Mouse (Mus musculus): ENCODE results near the gene Fry.
A peak's percentile ranks its signal among the peaks of the same experiment; 100 is the strongest.

Gene Fry

DNA sequence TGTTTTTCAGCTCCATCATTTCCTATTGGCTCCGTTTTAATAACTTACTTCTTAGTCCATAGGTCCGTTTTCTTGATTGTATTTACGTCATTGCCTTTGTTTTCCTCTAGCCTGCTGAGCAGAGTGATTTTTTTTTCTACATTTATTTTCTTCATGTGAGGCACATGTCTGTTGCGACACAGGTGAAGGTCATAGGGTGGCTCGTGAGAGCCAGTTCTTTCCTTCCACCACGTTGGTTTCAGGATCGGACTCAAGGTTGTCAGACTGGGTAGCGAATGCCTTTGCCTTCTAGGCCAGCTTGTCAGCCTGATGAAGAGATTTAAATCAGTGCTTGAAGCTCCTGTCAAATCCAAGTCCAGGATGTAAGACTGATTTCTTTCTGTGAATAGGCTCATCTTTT, 101.0 kb downstream of the Fry start:
- no peak for DNase-seq (ENCODE audit: low read depth in 2 of 2, low spot score in 2 of 2)

GRCm38 (mm10) chr5:150220333-150220732, 101.9 kb downstream of the Fry start:
- peak in 1 of 2 experiments; percentile 12 for DNase-seq (ENCODE audit: low read depth in 2 of 2, low spot score in 2 of 2)

- DNase-seq (ENCODE audit: low read depth in 2 of 2, low spot score in 2 of 2): no peak
Observed at GRCm38 (mm10) chr5:150221806-150222205, 103.4 kb downstream of the Fry start.

DNA sequence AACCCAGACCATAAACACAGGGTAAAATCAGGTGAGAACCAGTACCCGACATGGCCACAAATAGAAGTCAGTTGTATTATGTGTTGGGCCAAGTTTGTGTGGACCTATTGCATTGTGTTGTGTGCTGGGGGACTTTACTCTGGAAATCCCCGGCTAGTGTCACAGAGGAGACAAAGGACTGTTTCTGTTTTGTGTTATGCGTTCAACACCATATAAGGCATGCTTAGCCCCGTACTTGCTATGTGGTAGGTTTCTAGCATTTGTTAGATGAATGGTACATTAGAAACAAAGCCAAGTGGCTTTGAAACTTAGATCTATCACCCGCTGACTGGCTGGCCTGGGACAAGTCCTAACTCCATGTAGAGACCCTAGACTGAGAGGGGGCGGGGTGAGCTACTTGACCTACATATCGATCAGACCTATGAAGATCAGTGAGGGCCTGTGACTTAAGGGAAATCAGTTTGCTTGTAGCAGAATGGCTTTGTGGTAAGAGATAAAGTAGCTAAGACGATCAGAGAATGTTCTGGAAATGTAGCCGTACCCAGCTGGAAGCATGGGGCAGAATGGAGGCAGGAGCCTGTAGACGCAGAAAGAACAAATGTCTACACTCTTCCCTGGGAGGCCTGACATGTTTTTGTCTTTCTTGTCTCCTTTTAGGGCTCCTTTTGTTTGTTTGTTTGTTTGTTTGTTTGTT, 105.2 kb downstream of the Fry start:
- no peak for DNase-seq (ENCODE audit: low read depth in 2 of 2, low spot score in 2 of 2)

GRCm38 (mm10) chr5:150229086-150229485, 110.6 kb downstream of the Fry start:
- DNase-seq (ENCODE audit: low read depth in 2 of 2, low spot score in 2 of 2): no peak

DNA sequence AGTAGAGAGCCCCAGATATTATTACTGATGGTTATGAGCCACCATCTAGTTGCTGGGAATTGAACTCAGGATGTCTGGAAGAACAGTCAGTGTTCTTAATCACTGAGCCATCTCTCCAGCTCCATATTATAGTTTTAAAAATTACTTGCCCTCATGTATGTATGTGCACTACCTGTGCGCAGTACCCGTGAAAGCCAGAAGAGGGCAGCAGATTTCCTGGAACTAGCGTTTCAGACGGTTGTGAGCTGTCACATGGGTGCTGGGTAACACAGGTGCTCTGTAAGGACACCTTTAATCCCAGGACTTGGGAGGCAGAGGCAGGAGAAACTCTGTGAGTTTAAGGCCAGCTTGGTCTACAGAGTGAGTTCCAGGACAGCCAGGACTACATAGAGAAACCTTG, 111.3 kb downstream of the Fry start:
- no peak for DNase-seq (ENCODE audit: low read depth in 2 of 2, low spot score in 2 of 2)

GRCm38 (mm10) chr5:150232159-150233150, 114.0 kb downstream of the Fry start:
- peak in 1 of 2 experiments; percentile 4 for DNase-seq (ENCODE audit: low read depth in 2 of 2, low spot score in 2 of 2)

DNA sequence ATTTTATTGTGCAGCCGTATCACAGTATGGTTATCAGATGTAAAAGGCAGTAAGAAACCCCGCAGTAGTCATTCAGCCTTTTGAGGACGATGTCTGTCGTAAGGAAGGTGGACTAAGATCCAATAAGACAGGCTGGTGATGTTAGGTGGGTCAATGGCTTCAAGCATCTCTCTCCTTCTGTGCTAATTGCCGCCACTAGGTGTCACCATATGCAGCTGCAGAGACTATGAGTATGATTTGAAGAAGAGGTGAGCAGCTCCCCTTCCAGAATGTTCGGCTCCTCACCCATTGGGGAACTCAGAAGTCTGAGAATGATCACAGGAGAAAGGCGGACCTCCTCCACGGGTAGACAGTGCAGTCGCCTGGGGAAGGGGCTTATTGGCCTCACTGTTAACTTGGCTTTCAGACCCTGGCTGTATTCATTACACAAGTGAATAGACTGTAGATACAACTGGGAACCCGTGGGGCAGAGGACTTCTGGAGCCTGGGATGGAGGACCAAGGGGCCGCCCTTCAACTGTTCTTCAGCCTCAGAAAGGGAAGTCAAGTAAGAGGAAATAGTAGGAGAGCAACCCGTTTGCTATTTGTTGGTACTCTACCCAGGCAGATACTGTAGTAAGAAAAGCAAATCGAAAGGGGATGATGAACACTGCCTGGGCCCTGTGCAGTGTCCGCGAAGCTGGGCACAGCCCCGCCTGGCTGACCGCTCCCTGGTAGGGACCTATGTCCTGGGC, 114.9 kb downstream of the Fry start:
- DNase-seq (ENCODE audit: low read depth in 2 of 2, low spot score in 2 of 2): peak; percentile 4 to 31

DNA sequence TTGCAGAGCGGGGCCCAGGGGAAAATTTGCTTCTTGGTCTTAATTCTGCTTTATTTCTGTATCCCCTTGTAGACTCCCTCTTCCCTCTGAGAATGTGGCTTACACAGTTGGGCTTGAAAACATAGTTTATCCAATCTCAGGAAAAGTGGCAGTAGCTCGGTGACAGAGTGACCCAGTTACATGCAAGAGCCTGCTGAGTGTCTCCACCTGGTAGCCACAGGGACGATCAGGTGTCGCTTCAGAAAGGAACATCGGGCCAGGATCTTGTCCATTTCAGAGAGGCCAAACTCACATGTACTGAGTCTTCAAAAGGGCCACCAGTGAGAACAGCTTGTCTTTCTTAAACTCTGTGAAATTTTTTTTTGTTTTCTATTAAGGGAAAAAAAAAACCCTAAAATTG, 117.5 kb downstream of the Fry start:
- no peak for DNase-seq (ENCODE audit: low read depth in 2 of 2, low spot score in 2 of 2)

DNA sequence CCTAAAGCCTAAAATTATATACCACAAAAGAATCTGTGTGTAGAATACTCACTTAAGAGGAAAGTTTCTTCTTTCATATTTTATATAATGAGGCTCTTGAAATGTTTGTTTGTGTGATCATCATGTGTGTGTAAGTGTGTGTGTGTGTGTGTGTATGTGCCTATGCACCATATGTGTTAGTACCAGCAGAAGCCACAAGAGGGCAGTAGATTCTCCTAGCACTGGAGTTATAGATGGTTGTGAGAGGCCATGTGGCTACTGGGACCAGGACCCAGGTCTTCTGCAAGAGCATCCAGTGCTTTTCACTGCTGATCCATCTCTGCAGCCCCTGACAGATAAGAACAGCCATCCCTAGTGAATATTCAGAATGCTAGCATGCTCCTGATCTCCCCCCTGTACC, 118.2 kb downstream of the Fry start:
- DNase-seq (ENCODE audit: low read depth in 2 of 2, low spot score in 2 of 2): no peak

GRCm38 (mm10) chr5:150241638-150242037, 123.2 kb downstream of the Fry start:
- no peak for DNase-seq (ENCODE audit: low read depth in 2 of 2, low spot score in 2 of 2)

DNA sequence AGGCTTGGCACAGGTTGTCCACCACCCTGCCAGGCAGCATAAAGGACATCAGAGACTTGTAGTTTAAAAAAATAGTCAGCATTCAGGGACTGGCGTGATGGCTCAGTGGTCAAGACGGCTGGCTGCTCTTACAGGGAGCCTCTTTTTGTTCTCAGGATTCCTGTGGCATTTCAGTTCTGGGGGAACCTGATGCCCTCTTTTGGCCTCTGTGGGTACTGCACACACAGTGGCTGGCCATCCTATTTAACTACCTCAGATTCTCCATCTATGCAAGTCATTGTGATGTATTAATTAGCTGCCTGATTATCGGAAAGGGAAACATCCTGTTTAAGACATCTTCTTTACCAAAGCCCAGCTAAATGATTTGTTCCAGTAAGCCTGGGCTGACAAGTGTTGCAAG, 128.3 kb downstream of the Fry start:
- DNase-seq (ENCODE audit: low read depth in 2 of 2, low spot score in 2 of 2): no peak

- DNase-seq (ENCODE audit: low read depth in 2 of 2, low spot score in 2 of 2): no peak
Observed at GRCm38 (mm10) chr5:150257764-150258163, 139.3 kb downstream of the Fry start.

DNA sequence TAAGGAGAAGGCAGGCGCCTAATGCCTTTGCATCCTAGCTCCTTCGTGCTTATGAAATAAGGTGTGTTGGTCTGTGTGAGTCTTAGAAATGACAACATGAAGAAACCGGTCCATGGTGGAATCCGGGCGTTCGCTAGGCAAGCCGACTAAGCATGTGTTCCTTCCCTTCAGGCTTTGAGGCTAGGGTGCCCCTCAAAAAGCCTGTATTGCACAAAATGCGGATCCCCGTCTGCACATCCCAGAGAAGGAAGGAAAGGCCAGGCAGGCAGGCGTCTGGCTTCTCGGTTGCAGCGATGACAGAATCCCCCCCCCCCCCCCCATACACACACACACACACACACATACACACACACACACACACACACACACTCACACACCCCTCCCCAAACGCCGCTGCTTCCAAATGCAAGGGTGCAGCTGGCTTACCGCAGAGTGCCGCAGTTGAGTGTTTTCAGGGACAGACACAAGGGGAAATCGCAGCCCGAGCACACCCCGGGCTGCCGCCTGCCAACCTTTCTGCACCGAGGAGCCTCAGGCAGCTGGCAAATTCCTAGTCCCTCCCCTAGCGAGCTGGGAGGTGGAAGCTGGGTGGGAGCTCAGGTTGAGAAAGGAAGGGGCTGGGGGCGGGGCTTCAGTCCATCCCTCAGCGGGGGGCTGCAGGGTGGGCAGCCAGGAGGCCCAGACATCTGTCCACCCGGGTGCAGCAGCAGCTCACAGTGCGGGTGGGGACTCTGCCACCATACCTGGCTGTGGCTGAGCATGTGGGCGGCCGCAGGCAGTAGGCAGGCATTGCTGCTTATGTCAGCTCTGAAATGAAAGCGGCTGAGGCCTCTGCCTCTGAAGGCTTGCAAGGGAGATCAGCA, 141.0 kb downstream of the Fry start:
- DNase-seq (ENCODE audit: low read depth in 2 of 2, low spot score in 2 of 2): peak; percentile 10 to 19

GRCm38 (mm10) chr5:150260054-150260386, 141.6 kb downstream of the Fry start:
- no peak for DNase-seq (ENCODE audit: low read depth in 2 of 2, low spot score in 2 of 2)

DNA sequence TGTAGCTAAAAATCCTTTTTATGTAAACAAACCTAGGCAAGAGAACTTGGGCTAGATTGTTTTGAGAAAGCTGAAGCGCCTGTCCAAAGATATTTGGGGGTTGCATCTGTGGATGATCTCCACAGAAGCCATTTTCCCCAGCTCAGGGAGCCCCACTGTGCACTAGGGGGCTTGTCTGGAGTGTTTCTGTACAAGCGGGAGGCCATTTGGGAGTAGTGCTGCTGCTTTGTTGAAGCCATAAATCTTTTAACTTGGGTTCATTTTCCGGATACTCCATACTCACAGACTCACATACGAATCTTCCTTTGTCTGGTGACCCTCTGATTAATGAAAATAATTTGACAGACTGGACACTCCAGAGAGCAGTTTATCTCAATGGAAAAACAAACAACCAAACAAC, 142.9 kb downstream of the Fry start:
- DNase-seq (ENCODE audit: low read depth in 2 of 2, low spot score in 2 of 2): no peak

- no peak for DNase-seq (ENCODE audit: low read depth in 2 of 2, low spot score in 2 of 2)
Observed at GRCm38 (mm10) chr5:150262046-150262716, 143.7 kb downstream of the Fry start.

DNA sequence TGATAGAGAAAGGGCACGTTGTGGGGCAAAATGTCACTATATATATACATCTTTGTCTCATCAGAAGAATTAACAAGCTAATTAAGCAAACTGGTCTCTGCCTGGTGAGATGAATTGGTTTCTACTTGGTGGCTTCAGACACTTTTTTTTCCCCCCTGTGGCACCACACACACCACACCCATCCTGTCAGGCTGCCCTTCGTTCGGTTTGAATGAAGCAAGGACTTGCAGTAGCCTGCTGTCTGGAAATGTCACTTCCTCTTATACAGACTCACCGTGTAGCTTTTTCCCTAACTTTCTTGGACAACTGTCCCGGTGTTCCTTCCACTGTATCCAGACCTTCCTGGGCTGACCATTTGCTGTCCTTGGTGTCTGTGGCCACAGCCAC, 144.3 kb downstream of the Fry start:
- DNase-seq (ENCODE audit: low read depth in 2 of 2, low spot score in 2 of 2): no peak

- no peak for DNase-seq (ENCODE audit: low read depth in 2 of 2, low spot score in 2 of 2)
Observed at GRCm38 (mm10) chr5:150263162-150263561, 144.7 kb downstream of the Fry start.

GRCm38 (mm10) chr5:150263656-150264055, 145.2 kb downstream of the Fry start:
- DNase-seq (ENCODE audit: low read depth in 2 of 2, low spot score in 2 of 2): no peak
